Mouse (Mus musculus) R1 (cell line): ENCODE data around the gene Myo7a.
A peak's percentile ranks its signal among the peaks of the same experiment; 100 is the strongest.

Source experiments
- DNase-seq: peaks from one replicate; pipeline ENCODE4 v3.0.0-alpha.2; 2018; ENCODE audit warnings: low read depth, low spot score

Myo7a gene

GRCm38 (mm10) chr7:98142648-98143047 lies 23.3 kb upstream of the Myo7a start:
- DNase-seq, result no peak

- no peak for DNase-seq
Measured at GRCm38 (mm10) chr7:98142247-98142646, 22.9 kb upstream of the Myo7a start.

GRCm38 (mm10) chr7:98141206-98141605 lies 21.9 kb upstream of the Myo7a start:
- peak; percentile 52 for DNase-seq

GRCm38 (mm10) chr7:98140597-98140996 lies 21.3 kb upstream of the Myo7a start:
- no peak for DNase-seq

- no peak for DNase-seq
Measured at GRCm38 (mm10) chr7:98139216-98139615, 19.9 kb upstream of the Myo7a start.

GRCm38 (mm10) chr7:98137995-98138394 lies 18.7 kb upstream of the Myo7a start:
- DNase-seq, result no peak

- no peak for DNase-seq
Measured at GRCm38 (mm10) chr7:98137583-98137982, 18.3 kb upstream of the Myo7a start.

- DNase-seq, result peak; percentile 60
Measured at GRCm38 (mm10) chr7:98131751-98132150, 12.4 kb upstream of the Myo7a start.

- peak; percentile 52 for DNase-seq
Measured at GRCm38 (mm10) chr7:98125473-98125872, 6.1 kb upstream of the Myo7a start.

GRCm38 (mm10) chr7:98124701-98125100 lies 5.4 kb upstream of the Myo7a start:
- DNase-seq, result no peak

GRCm38 (mm10) chr7:98121673-98122072 lies 2.3 kb upstream of the Myo7a start:
- no peak for DNase-seq

GRCm38 (mm10) chr7:98121241-98121640 lies 1.9 kb upstream of the Myo7a start:
- no peak for DNase-seq

GRCm38 (mm10) chr7:98120325-98120724 lies 1.0 kb upstream of the Myo7a start:
- peak; percentile 66 for DNase-seq

- no peak for DNase-seq
Measured at GRCm38 (mm10) chr7:98119961-98120232, 573 bp upstream of the Myo7a start.

- no peak for DNase-seq
Measured at GRCm38 (mm10) chr7:98117012-98117660, 2.2 kb downstream of the Myo7a start.

GRCm38 (mm10) chr7:98114656-98115055 lies 4.7 kb downstream of the Myo7a start:
- no peak for DNase-seq

- DNase-seq, result no peak
Measured at GRCm38 (mm10) chr7:98111233-98111632, 8.1 kb downstream of the Myo7a start.

GRCm38 (mm10) chr7:98109771-98110170 lies 9.6 kb downstream of the Myo7a start:
- DNase-seq, result no peak

GRCm38 (mm10) chr7:98108636-98109430 lies 10.5 kb downstream of the Myo7a start:
- DNase-seq, result no peak

- no peak for DNase-seq
Measured at GRCm38 (mm10) chr7:98106272-98106671, 13.1 kb downstream of the Myo7a start.

- no peak for DNase-seq
Measured at GRCm38 (mm10) chr7:98104481-98105435, 14.6 kb downstream of the Myo7a start.

- no peak for DNase-seq
Measured at GRCm38 (mm10) chr7:98103942-98104292, 15.4 kb downstream of the Myo7a start.
